Mouse (Mus musculus): ENCODE data around the gene Rin3.

DNA sequence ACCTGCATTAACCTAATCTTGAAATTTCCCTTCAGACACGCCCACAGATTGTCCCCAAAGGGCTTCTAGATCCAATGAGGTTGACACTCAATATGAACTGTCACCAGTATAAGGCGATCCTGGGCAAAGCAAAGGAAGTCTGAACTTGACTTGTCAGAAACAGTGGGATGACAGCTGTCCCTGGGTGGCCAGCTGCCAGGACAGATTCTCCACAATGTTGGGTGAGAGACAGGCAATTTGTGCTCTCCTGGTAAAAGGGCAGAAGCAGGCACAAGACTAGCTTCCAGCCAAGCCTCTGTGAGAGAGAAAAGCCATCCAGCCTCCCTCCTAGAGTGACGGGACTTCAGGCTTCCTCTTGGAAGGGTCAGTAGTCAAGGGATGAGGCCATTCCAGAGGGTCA is 89.5 kb downstream of the Rin3 start:
- TF ChIP-seq EP300 (IDR thresholded peaks at IDR 0.05; ENCODE audit: low read depth) (no peak), CTCF (IDR thresholded peaks at IDR 0.05; ENCODE audit: low read depth) (no peak)
